Mouse (Mus musculus): ENCODE measurements around the gene Lamtor1. TPM values are rescaled to one million over a fixed set of nuclear protein-coding genes. Genes with fewer than 3 reads are reported as not detected.

The Lamtor1 gene
- 50.3 TPM for polyA plus RNA-seq (2015; fragmentation: Illumina TruSeq; extraction: RNeasy Lipid Tissue Mini Kit (QIAGEN cat#74804); ENCODE audit: insufficient read depth, low replicate concordance)

GRCm38 (mm10) chr7:101905561-101906286 is at the start of gene Lamtor1:
Gene Lamtor1 (plus strand): TSS chr7:101905904.

GRCm38 (mm10) chr7:101857094-101857493 is 48.6 kb upstream of the Lamtor1 start, which contains the start of gene Folr2:
Gene Folr2 (minus strand): TSS chr7:101857194.

GRCm38 (mm10) chr7:101863415-101863814 is 42.3 kb upstream of the Lamtor1 start, which contains the start of gene Anapc15:
Gene Anapc15 (plus strand): TSS chr7:101863715.

GRCm38 (mm10) chr7:101870629-101871028 is 35.1 kb upstream of the Lamtor1 start, which contains the start of gene Folr1:
Gene Folr1 (minus strand): TSS chr7:101870788.

GRCm38 (mm10) chr7:101906287-101906681 is 580 bp downstream of the Lamtor1 start, which contains the start of gene Tomt:
Gene Tomt (minus strand): TSS chr7:101906359.

GRCm38 (mm10) chr7:101933751-101934240 is 28.1 kb downstream of the Lamtor1 start, which contains the start of the genes Lrrc51 and Numa1:
Gene Lrrc51 (minus strand): TSS chr7:101933895.
Gene Numa1 (plus strand): TSS chr7:101934111.

Other genes starting within 250 kb of the Lamtor1 start
- gene Clpb, start 242.3 kb upstream of the Lamtor1 start, polyA plus RNA-seq (2015; fragmentation: Illumina TruSeq; extraction: RNeasy Lipid Tissue Mini Kit (QIAGEN cat#74804); ENCODE audit: insufficient read depth, low replicate concordance) = 10.1 TPM
- not detected for gene Phox2a, start 87.6 kb upstream of the Lamtor1 start, polyA plus RNA-seq (2015; fragmentation: Illumina TruSeq; extraction: RNeasy Lipid Tissue Mini Kit (QIAGEN cat#74804); ENCODE audit: insufficient read depth, low replicate concordance)
- 22.2 TPM for gene Inppl1, start 67.7 kb upstream of the Lamtor1 start, polyA plus RNA-seq (2015; fragmentation: Illumina TruSeq; extraction: RNeasy Lipid Tissue Mini Kit (QIAGEN cat#74804); ENCODE audit: insufficient read depth, low replicate concordance)
- 0.70 TPM for gene Folr2, start 48.7 kb upstream of the Lamtor1 start, polyA plus RNA-seq (2015; fragmentation: Illumina TruSeq; extraction: RNeasy Lipid Tissue Mini Kit (QIAGEN cat#74804); ENCODE audit: insufficient read depth, low replicate concordance)
- 54.4 TPM for gene Anapc15, start 42.2 kb upstream of the Lamtor1 start, polyA plus RNA-seq (2015; fragmentation: Illumina TruSeq; extraction: RNeasy Lipid Tissue Mini Kit (QIAGEN cat#74804); ENCODE audit: insufficient read depth, low replicate concordance)
- not detected for gene Folr1, start 35.1 kb upstream of the Lamtor1 start, polyA plus RNA-seq (2015; fragmentation: Illumina TruSeq; extraction: RNeasy Lipid Tissue Mini Kit (QIAGEN cat#74804); ENCODE audit: insufficient read depth, low replicate concordance)
- not detected for gene Tomt, start 455 bp downstream of the Lamtor1 start, polyA plus RNA-seq (2015; fragmentation: Illumina TruSeq; extraction: RNeasy Lipid Tissue Mini Kit (QIAGEN cat#74804); ENCODE audit: insufficient read depth, low replicate concordance)
- gene Lrrc51, start 28.0 kb downstream of the Lamtor1 start, polyA plus RNA-seq (2015; fragmentation: Illumina TruSeq; extraction: RNeasy Lipid Tissue Mini Kit (QIAGEN cat#74804); ENCODE audit: insufficient read depth, low replicate concordance) = 3.0 TPM
- gene Numa1, start 28.2 kb downstream of the Lamtor1 start, polyA plus RNA-seq (2015; fragmentation: Illumina TruSeq; extraction: RNeasy Lipid Tissue Mini Kit (QIAGEN cat#74804); ENCODE audit: insufficient read depth, low replicate concordance) = 165 TPM
- gene Il18bp, start 112.8 kb downstream of the Lamtor1 start, polyA plus RNA-seq (2015; fragmentation: Illumina TruSeq; extraction: RNeasy Lipid Tissue Mini Kit (QIAGEN cat#74804); ENCODE audit: insufficient read depth, low replicate concordance) = 37.4 TPM
- 23.6 TPM for gene Rnf121, start 159.6 kb downstream of the Lamtor1 start, polyA plus RNA-seq (2015; fragmentation: Illumina TruSeq; extraction: RNeasy Lipid Tissue Mini Kit (QIAGEN cat#74804); ENCODE audit: insufficient read depth, low replicate concordance)
- gene Xndc1, start 159.6 kb downstream of the Lamtor1 start, polyA plus RNA-seq (2015; fragmentation: Illumina TruSeq; extraction: RNeasy Lipid Tissue Mini Kit (QIAGEN cat#74804); ENCODE audit: insufficient read depth, low replicate concordance) = 54.1 TPM
- 1.5 TPM for gene Xntrpc, start 159.8 kb downstream of the Lamtor1 start, polyA plus RNA-seq (2015; fragmentation: Illumina TruSeq; extraction: RNeasy Lipid Tissue Mini Kit (QIAGEN cat#74804); ENCODE audit: insufficient read depth, low replicate concordance)
- not detected for gene Trpc2, start 177.2 kb downstream of the Lamtor1 start, polyA plus RNA-seq (2015; fragmentation: Illumina TruSeq; extraction: RNeasy Lipid Tissue Mini Kit (QIAGEN cat#74804); ENCODE audit: insufficient read depth, low replicate concordance)
- not detected for gene Art1, start 195.8 kb downstream of the Lamtor1 start, polyA plus RNA-seq (2015; fragmentation: Illumina TruSeq; extraction: RNeasy Lipid Tissue Mini Kit (QIAGEN cat#74804); ENCODE audit: insufficient read depth, low replicate concordance)
- gene Art5, start 203.6 kb downstream of the Lamtor1 start, polyA plus RNA-seq (2015; fragmentation: Illumina TruSeq; extraction: RNeasy Lipid Tissue Mini Kit (QIAGEN cat#74804); ENCODE audit: insufficient read depth, low replicate concordance) = not detected
- not detected for gene Chrna10, start 210.9 kb downstream of the Lamtor1 start, polyA plus RNA-seq (2015; fragmentation: Illumina TruSeq; extraction: RNeasy Lipid Tissue Mini Kit (QIAGEN cat#74804); ENCODE audit: insufficient read depth, low replicate concordance)